Mouse (Mus musculus) macrophage (primary cell): ENCODE measurements around the gene Fer1l4. TPM values are rescaled to one million over a fixed set of nuclear protein-coding genes. Genes with fewer than 3 reads are reported as not detected.

Experiments
- H3K27ac ChIP-seq: fragments of 350-480 bp; formaldehyde crosslinking; 2 replicates; pipeline ENCODE4 v1.9.0; 2021
- H3K36me3 ChIP-seq: fragments of 350-480 bp; formaldehyde crosslinking; 2 replicates; pipeline ENCODE4 v1.9.0; 2021; ENCODE audit errors: inconsistent target
- H3K4me3 ChIP-seq: fragments of 350-480 bp; formaldehyde crosslinking; 2 replicates; pipeline ENCODE4 v1.9.0; 2021; ENCODE audit errors: inconsistent target
- H3K79me2 ChIP-seq: fragments of 350-480 bp; formaldehyde crosslinking; 2 replicates; pipeline ENCODE4 v1.9.0; 2021; ENCODE audit errors: inconsistent target
- WGBS: methylation state at CpG from one replicate; pipeline ENCODE4 v1.1.7; 2026; ENCODE audit warnings: inconsistent platforms; ENCODE audit not compliant: missing documents; 5-methylcytosine and 5-hydroxymethylcytosine counted together
- polyA plus RNA-seq: library from polyadenylated mRNA; stranded (reverse); fragments of 250-400 nt; gene quantifications from 3 replicates; pipeline ENCODE4 v1.2.4, GENCODE M21; 2018; ENCODE audit warnings: inconsistent platforms

Fer1l4 gene
- polyA plus RNA-seq, 1 experiment from 2014 or later: not detected

- Histone ChIP-seq H3K79me2 (no peaks in the 10 kb centered on the region), H3K27ac (no peak within 1 kb of the TSS), H3K4me3 (peak within 1 kb of the TSS; percentile 5; the same call in 1 of the 2 replicates), H3K36me3 (no peaks in the 10 kb centered on the region)
- 1% methylated on average over 73 of the region's 81 CpGs for WGBS
These were observed 12.6 kb upstream of the Fer1l4 start, which contains the start of gene Spag4 for GRCm38 (mm10) chr2:156065099-156066041. TSS of gene Spag4 (plus strand) at chr2:156065175.

GRCm38 (mm10) chr2:156047929-156048328, 4.8 kb downstream of the Fer1l4 start:
- no peaks in the 10 kb centered on the region for H3K79me2 ChIP-seq
- H3K4me3 ChIP-seq: no peak overlapping the region
- 22% methylated on average over 18 of the region's 19 CpGs for WGBS
- no peaks in the 10 kb centered on the region for H3K36me3 ChIP-seq
- H3K27ac ChIP-seq: no peak overlapping the region

- H3K79me2 ChIP-seq: no peaks in the 10 kb centered on the region
- 52% methylated on average over 8 of the region's 8 CpGs for WGBS
- no peaks in the 10 kb centered on the region for H3K36me3 ChIP-seq
- H3K27ac ChIP-seq: no peak overlapping the region
- no peak overlapping the region for H3K4me3 ChIP-seq
These were observed 9.8 kb downstream of the Fer1l4 start for GRCm38 (mm10) chr2:156042903-156043302.

- Histone ChIP-seq H3K27ac (no peak overlapping the region), H3K36me3 (no peaks in the 10 kb centered on the region), H3K4me3 (no peak overlapping the region), H3K79me2 (no peaks in the 10 kb centered on the region)
- 88% methylated on average over 3 of the region's 3 CpGs for WGBS
These were observed 13.4 kb downstream of the Fer1l4 start for GRCm38 (mm10) chr2:156039390-156039789.

GRCm38 (mm10) chr2:156025482-156025881, 27.3 kb downstream of the Fer1l4 start:
- Histone ChIP-seq H3K36me3 (no peaks in the 10 kb centered on the region), H3K79me2 (no peaks in the 10 kb centered on the region), H3K4me3 (no peak overlapping the region), H3K27ac (no peak overlapping the region)

GRCm38 (mm10) chr2:156021765-156022164, 31.0 kb downstream of the Fer1l4 start:
- WGBS: 88% methylated on average over 2 of the region's 2 CpGs
- Histone ChIP-seq H3K79me2 (no peaks in the 10 kb centered on the region), H3K36me3 (peaks cover 15% of the 10 kb centered on the region), H3K4me3 (no peak overlapping the region), H3K27ac (no peak overlapping the region)

GRCm38 (mm10) chr2:156021219-156021618, 31.5 kb downstream of the Fer1l4 start:
- H3K4me3 ChIP-seq: no peak overlapping the region
- H3K36me3 ChIP-seq: peaks cover 20% of the 10 kb centered on the region
- WGBS: 89% methylated on average over 8 of the region's 8 CpGs
- no peaks in the 10 kb centered on the region for H3K79me2 ChIP-seq
- H3K27ac ChIP-seq: no peak overlapping the region

GRCm38 (mm10) chr2:156018106-156018505, 34.6 kb downstream of the Fer1l4 start:
- H3K36me3 ChIP-seq: peaks cover 51% of the 10 kb centered on the region
- 88% methylated on average over 3 of the region's 3 CpGs for WGBS
- H3K4me3 ChIP-seq: no peak overlapping the region
- no peak overlapping the region for H3K27ac ChIP-seq
- no peaks in the 10 kb centered on the region for H3K79me2 ChIP-seq

- no peaks in the 10 kb centered on the region for H3K79me2 ChIP-seq
- H3K27ac ChIP-seq: peak within 1 kb of the TSS; percentile 36
- H3K36me3 ChIP-seq: peaks cover 30% of the 10 kb centered on the region; the same call in 1 of the 2 replicates
- WGBS: under 1% methylated on average over 41 of the region's 45 CpGs
- peak within 1 kb of the TSS; percentile 73 for H3K4me3 ChIP-seq
These were observed 44.7 kb downstream of the Fer1l4 start, which contains the start of the genes 6430550D23Rik and Ergic3 for GRCm38 (mm10) chr2:156007888-156008532. TSS of gene 6430550D23Rik (minus strand) at chr2:156007977. TSS of gene Ergic3 (plus strand) at chr2:156008045.

GRCm38 (mm10) chr2:156005393-156005792, 47.4 kb downstream of the Fer1l4 start:
- H3K79me2 ChIP-seq: no peaks in the 10 kb centered on the region
- WGBS: 94% methylated on average over 4 of the region's 4 CpGs
- no peak overlapping the region for H3K27ac ChIP-seq
- no peak overlapping the region for H3K4me3 ChIP-seq
- peaks cover 4% of the 10 kb centered on the region; the same call in 1 of the 2 replicates for H3K36me3 ChIP-seq

GRCm38 (mm10) chr2:155991863-155992321, 60.9 kb downstream of the Fer1l4 start:
- Histone ChIP-seq H3K4me3 (no peak overlapping the region), H3K27ac (no peak overlapping the region), H3K36me3 (peaks cover 95% of the 10 kb centered on the region), H3K79me2 (no peaks in the 10 kb centered on the region)
- WGBS: 98% methylated on average over 14 of the region's 14 CpGs

GRCm38 (mm10) chr2:155991151-155991550, 61.6 kb downstream of the Fer1l4 start:
- Histone ChIP-seq H3K79me2 (no peaks in the 10 kb centered on the region), H3K27ac (no peak overlapping the region), H3K36me3 (peaks cover 95% of the 10 kb centered on the region), H3K4me3 (no peak overlapping the region)
- 96% methylated on average over 10 of the region's 10 CpGs for WGBS

GRCm38 (mm10) chr2:155989085-155989484, 63.7 kb downstream of the Fer1l4 start:
- 91% methylated on average over 4 of the region's 4 CpGs for WGBS
- no peaks in the 10 kb centered on the region for H3K79me2 ChIP-seq
- H3K36me3 ChIP-seq: peaks cover 96% of the 10 kb centered on the region
- no peak overlapping the region for H3K27ac ChIP-seq
- H3K4me3 ChIP-seq: no peak overlapping the region

- whole genome bisulfite sequencing: 94% methylated on average over 6 of the region's 6 CpGs
- no peak overlapping the region for H3K27ac ChIP-seq
- H3K36me3 ChIP-seq: peaks cover 94% of the 10 kb centered on the region
- no peak overlapping the region for H3K4me3 ChIP-seq
- peaks cover 2% of the 10 kb centered on the region for H3K79me2 ChIP-seq
These were observed 65.6 kb downstream of the Fer1l4 start for GRCm38 (mm10) chr2:155987131-155987530.

- peaks cover 88% of the 10 kb centered on the region for H3K36me3 ChIP-seq
- 91% methylated on average over 7 of the region's 7 CpGs for WGBS
- peaks cover 16% of the 10 kb centered on the region for H3K79me2 ChIP-seq
- H3K4me3 ChIP-seq: no peak overlapping the region
- no peak overlapping the region for H3K27ac ChIP-seq
These were observed 67.0 kb downstream of the Fer1l4 start for GRCm38 (mm10) chr2:155985776-155986175.
